Mouse (Mus musculus) midbrain, embryonic 10.5 days (tissue): ENCODE results near the gene Tmem206. TPM values are rescaled to one million over a fixed set of nuclear protein-coding genes. Genes with fewer than 3 reads are reported as not detected.

Source experiments
- DNase-seq: peaks from one replicate; pipeline ENCODE4 v3.0.0-alpha.2; 2017; ENCODE audit warnings: low spot score
- H3K27ac ChIP-seq: fragments of 300-500 bp; sonication (generic); replicated peaks from 2 replicates; pipeline ENCODE4 v1.5.1; 2016; ENCODE audit warnings: mild to moderate bottlenecking
- H3K27me3 ChIP-seq: fragments of 300-500 bp; sonication (generic); 2 replicates; pipeline ENCODE4 v1.6.1; 2016; ENCODE audit warnings: low read depth, mild to moderate bottlenecking; ENCODE audit not compliant: poor library complexity, severe bottlenecking
- H3K36me3 ChIP-seq: fragments of 300-500 bp; sonication (generic); 2 replicates; pipeline ENCODE4 v1.6.1; 2016; ENCODE audit warnings: mild to moderate bottlenecking, moderate library complexity
- H3K4me1 ChIP-seq: fragments of 300-500 bp; sonication (generic); 2 replicates; pipeline ENCODE4 v1.6.1; 2016
- H3K4me3 ChIP-seq: fragments of 300-500 bp; sonication (generic); 2 replicates; pipeline ENCODE4 v1.5.1; 2016; ENCODE audit warnings: mild to moderate bottlenecking, moderate library complexity
- H3K9me3 ChIP-seq: fragments of 300-500 bp; sonication (generic); replicated peaks from 2 replicates; pipeline ENCODE4 v1.6.1; 2016; ENCODE audit warnings: mild to moderate bottlenecking
- WGBS: fragments of 180-500 bp; shearing (Covaris S2); methylation state at CpG from one replicate; pipeline ENCODE4 v1.1.7; 2016; 5-methylcytosine and 5-hydroxymethylcytosine counted together
- polyA plus RNA-seq: library from polyadenylated mRNA; unstranded; fragments of >200 nt; fragmentation: Nextera tagmentation; extraction: Ambion mirVana; gene quantifications from 2 replicates; pipeline ENCODE4 v1.2.1, GENCODE M21; 2016

Tmem206 gene
- polyA plus RNA-seq, 1 experiment from 2014 or later, result 32.3 TPM

DNA sequence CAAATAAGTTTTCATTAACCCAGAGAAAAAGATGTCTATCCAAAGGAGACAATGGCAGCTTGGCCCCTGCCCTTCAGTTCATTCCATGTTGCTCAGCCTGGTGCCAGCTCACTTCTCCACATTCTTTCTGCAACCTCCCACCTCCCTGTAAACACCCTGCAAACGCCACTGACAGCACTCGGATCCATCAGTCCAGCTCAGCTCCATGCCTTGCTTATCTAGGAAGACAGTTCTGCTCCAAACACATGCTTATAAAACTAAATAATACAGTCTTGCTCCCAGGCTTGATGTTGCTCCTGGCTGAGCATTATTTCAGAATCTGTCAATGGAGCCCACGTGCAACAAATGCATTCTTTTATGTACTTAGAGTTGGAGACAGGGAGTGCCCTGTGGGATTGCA lies 29.9 kb upstream of the Tmem206 start:
- Histone ChIP-seq H3K27me3 (no peaks in the 10 kb centered on the region), H3K4me3 (no peak overlapping the region), H3K27ac (no peak overlapping the region), H3K4me1 (no peaks in the 10 kb centered on the region), H3K36me3 (no peaks in the 10 kb centered on the region), H3K9me3 (no peaks in the 10 kb centered on the region)
- DNase-seq, result no peak
- 59% methylated on average over 3 of the region's 3 CpGs for WGBS

DNA sequence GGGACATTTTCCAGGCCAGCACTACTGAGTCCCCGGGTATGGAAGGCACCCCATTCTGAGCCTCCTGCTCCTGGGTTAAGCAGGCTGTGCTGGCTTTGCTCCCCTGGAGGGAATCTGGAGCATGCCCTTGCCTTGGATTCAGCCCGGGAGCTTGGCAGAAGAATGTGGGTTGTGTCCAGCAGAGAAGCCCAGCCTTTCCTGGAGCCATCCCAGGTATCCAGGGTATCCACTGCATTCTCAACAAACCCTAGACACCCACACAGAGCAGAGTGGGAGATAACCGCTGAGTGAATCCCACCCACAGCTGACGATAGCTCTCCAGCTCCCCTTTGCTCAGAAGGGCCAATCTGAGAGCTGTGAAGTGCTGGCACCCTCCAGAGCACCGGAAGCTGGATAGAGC lies 29.3 kb upstream of the Tmem206 start:
- Histone ChIP-seq H3K36me3 (no peaks in the 10 kb centered on the region), H3K27ac (no peak overlapping the region), H3K27me3 (no peaks in the 10 kb centered on the region), H3K4me1 (0 out of 2 replicates have a peak, but pooled peaks cover under 1% of the 10 kb centered on the region), H3K4me3 (no peak overlapping the region), H3K9me3 (no peaks in the 10 kb centered on the region)
- no peak for DNase-seq
- 77% methylated on average over 5 of the region's 5 CpGs for WGBS

DNA sequence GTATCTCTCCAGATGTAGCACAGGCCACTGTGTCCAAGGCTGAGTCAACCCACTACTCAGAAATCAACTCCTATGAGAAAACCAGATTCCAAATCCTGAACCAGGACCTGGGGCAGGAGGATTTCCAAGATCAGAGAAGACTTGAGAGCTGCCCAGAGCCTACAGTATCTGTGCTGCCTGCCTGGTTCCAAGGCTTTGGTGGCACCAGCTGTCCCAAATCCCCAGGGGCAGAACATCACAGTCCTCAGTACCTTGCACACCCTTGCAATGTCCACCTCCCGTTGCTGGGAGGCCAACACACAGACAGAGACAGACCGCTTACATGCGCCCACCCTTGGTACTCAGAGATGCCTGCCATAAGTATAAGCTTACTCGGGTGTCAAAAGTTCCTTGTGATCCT lies 27.4 kb upstream of the Tmem206 start:
- Histone ChIP-seq H3K36me3 (no peaks in the 10 kb centered on the region), H3K27me3 (no peaks in the 10 kb centered on the region), H3K9me3 (no peaks in the 10 kb centered on the region), H3K4me3 (no peak overlapping the region), H3K4me1 (peaks cover 6% of the 10 kb centered on the region), H3K27ac (no peak overlapping the region)
- no peak for DNase-seq
- 91% methylated on average over 4 of the region's 4 CpGs for WGBS

DNA sequence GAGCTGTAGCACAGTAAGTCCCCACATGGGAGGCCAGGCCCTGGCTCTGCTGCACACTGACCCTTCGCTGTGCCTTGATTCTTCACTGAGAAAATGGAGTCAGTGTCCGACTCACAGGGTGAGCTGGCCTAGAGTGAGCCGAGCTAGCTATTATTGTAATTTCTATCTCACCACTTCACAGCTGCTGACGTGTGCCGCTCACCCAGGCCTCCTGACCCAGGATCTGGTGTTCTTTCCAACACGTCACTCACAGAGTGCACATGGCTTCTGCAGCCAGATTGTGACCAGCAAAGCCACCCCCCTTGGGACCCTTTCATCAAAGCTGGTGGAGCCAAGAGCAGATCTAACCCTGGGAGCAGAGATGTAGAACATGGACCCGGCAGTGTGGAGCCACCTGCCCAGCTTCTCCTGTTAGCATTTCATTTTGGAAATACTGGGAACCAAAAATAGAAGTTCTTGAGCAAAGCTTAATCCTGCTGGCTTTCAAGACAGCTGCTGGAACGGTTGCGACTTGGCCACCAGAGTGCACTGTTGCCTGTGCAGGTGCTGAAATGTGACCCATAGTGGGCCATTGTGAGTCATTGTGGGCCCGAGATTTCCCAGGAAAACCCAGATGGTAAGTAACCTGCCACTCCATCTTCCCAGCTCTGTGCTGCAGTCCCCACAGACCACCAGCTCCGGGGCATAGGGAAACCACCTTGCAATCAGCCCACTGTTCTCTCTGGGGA lies 26.3 kb upstream of the Tmem206 start:
- H3K36me3 ChIP-seq, result no peaks in the 10 kb centered on the region
- H3K4me3 ChIP-seq, result no peak overlapping the region
- H3K27ac ChIP-seq, result no peak overlapping the region
- no peaks in the 10 kb centered on the region for H3K27me3 ChIP-seq
- H3K4me1 ChIP-seq, result peaks cover 6% of the 10 kb centered on the region
- peak; percentile 33 for DNase-seq
- WGBS, result 59% methylated on average over 11 of the region's 11 CpGs
- H3K9me3 ChIP-seq, result no peaks in the 10 kb centered on the region

DNA sequence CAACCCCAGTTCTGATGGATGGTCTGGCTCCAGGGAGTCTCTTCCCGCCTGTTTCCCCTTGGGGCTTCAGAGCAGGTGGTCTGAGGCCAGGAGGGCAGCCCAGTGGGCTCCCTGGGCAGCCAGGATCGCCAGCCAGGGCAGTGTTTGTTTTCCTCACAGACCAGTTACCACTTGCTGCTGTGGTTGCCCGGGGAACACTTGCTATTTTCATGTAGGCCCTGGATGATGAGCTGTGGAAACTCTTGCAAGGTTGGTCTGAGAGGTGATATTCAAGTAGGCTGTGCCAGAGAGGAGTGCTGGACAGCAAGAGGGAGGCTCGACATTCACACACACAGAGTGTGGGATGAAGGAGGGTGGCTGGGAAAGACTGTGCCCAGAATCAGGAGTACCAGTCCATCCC lies 23.8 kb upstream of the Tmem206 start:
- Histone ChIP-seq H3K27me3 (no peaks in the 10 kb centered on the region), H3K36me3 (0 out of 2 replicates have a peak, but pooled peaks cover 5% of the 10 kb centered on the region), H3K9me3 (no peaks in the 10 kb centered on the region), H3K27ac (no peak overlapping the region), H3K4me1 (peaks cover 6% of the 10 kb centered on the region), H3K4me3 (no peak overlapping the region)
- DNase-seq, result no peak
- WGBS, result 26% methylated on average over 4 of the region's 4 CpGs

DNA sequence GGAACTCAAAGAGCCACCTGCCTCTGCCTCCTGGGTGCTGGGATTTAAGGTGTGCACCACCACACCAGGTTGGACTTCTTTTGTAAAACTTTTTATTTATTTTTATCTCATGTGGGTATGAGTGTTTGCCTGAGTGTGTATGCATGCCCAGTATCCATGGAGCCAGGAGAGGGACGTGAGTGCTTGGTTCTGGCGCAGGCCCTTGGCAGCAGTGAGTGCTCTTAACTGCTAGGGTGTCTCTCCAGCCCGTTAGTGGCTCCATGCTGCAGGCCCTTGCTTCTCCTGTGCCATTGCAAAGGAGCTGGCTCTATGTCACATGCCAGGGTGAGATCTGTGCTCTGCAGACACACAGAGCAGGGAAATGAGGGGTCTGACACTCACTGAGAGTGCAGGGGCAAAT lies 22.0 kb upstream of the Tmem206 start:
- Histone ChIP-seq H3K27ac (no peak overlapping the region), H3K9me3 (no peaks in the 10 kb centered on the region), H3K4me3 (no peak overlapping the region), H3K36me3 (peaks cover 15% of the 10 kb centered on the region; the same call in 1 of the 2 replicates), H3K27me3 (no peaks in the 10 kb centered on the region), H3K4me1 (peaks cover 6% of the 10 kb centered on the region)
- DNase-seq, result no peak
- WGBS, result 79% methylated on average over 3 of the region's 3 CpGs

DNA sequence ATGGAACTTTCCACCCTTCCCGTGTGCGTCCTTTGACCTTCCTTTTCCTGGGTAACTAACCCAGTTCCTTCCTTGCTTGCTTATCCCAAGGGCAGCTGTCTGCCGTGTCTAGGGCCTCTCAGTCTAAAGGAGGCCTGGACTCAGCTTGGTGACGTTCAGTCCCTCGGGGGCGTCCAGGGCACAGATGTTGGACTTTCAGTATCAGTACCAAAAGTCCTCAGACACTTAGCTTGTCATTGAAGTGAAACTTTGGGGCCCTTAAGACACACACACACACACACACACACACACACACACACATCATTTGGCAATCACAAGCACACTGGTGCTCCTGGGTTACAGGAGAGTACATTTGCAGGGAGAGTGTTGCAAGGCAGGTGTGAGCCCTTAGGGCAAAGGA lies 21.5 kb upstream of the Tmem206 start:
- Histone ChIP-seq H3K27me3 (no peaks in the 10 kb centered on the region), H3K36me3 (peaks cover 15% of the 10 kb centered on the region; the same call in 1 of the 2 replicates), H3K27ac (no peak overlapping the region), H3K9me3 (no peaks in the 10 kb centered on the region), H3K4me3 (no peak overlapping the region), H3K4me1 (peaks cover 6% of the 10 kb centered on the region)
- no peak for DNase-seq
- WGBS, result 78% methylated on average over 6 of the region's 6 CpGs

DNA sequence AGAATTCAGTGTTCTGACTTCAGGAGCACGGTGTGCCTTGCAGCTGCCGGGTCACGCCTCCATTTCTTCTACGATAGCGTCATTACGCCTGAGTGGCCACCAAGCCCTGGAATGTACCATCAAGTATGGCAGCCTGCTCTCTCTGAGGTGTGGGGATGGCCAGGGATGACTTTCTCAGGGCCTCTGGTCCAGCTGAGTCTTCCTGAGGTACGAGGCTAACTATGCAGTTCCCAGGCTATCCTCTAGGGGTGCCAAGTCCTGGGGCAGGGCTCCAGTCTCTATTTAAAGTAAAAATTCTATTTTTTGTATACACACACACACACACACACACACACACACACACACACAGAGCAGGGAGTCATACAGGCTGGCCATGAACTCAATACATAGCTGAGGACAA lies 20.1 kb upstream of the Tmem206 start:
- Histone ChIP-seq H3K9me3 (no peaks in the 10 kb centered on the region), H3K27ac (no peak overlapping the region), H3K36me3 (peaks cover 15% of the 10 kb centered on the region; the same call in 1 of the 2 replicates), H3K27me3 (no peaks in the 10 kb centered on the region), H3K4me1 (peaks cover 6% of the 10 kb centered on the region), H3K4me3 (no peak overlapping the region)
- WGBS, result 68% methylated on average over 7 of the region's 7 CpGs
- DNase-seq, result peak; percentile 38

DNA sequence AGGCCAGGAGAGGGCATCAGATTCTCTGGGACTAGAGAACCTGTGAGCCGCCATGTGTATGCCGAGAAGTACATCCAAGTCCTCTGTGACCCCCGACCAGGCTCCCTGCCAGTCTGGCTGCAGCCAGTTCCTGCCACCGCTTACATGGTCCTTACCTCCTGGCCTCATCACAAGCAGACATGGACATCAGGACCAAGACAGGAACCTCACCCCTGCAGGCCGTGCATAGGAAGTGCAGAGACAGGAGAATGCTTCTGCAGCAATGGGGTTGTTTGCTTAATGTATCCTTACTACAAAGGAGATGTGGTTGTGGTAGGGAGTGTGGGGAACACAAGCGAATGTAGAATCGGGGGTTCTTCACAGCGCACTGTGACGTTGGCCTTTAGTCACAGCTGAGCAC lies 19.4 kb upstream of the Tmem206 start:
- Histone ChIP-seq H3K36me3 (peaks cover 15% of the 10 kb centered on the region; the same call in 1 of the 2 replicates), H3K27me3 (no peaks in the 10 kb centered on the region), H3K9me3 (no peaks in the 10 kb centered on the region), H3K27ac (no peak overlapping the region), H3K4me1 (peaks cover 6% of the 10 kb centered on the region), H3K4me3 (no peak overlapping the region)
- 91% methylated on average over 9 of the region's 9 CpGs for WGBS
- no peak for DNase-seq

DNA sequence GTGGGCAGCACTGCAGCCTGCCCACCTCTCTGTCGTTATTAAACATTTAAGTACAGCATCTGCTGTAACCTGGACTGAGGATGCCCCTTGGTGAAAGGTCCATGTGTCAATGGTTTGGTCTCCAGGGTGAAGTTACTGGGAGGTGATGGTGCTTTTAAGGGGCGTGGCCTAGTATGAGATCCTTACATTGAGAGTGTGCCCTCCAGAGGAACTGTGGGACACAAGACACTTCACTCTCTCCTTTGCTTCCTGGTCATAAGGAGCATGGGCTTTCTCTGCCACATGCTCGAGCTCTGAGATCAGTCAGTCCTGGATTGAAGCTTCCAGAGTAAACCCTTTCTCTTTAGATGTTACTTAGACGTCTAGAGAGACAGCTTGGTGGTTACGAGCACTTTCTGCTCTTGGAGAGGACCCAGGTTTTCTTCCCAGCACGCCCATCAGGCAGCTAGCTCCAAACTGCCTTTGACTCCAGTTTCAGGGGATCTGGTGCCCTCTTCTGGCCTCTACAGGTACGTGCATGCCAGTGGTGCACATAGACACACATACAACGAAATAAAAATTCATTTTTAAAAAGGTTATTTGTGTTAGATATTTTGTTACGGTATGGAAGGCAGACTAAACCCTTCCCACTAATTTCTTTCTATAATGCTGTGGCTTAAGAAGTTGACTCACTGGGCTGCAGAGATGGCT lies 17.8 kb upstream of the Tmem206 start:
- DNase-seq, result no peak
- peaks cover 4% of the 10 kb centered on the region; the same call in 1 of the 2 replicates for H3K4me1 ChIP-seq
- H3K9me3 ChIP-seq, result no peaks in the 10 kb centered on the region
- no peaks in the 10 kb centered on the region for H3K27me3 ChIP-seq
- H3K27ac ChIP-seq, result no peak overlapping the region
- H3K4me3 ChIP-seq, result no peak overlapping the region
- WGBS, result 82% methylated on average over 9 of the region's 9 CpGs
- H3K36me3 ChIP-seq, result peaks cover 15% of the 10 kb centered on the region; the same call in 1 of the 2 replicates

DNA sequence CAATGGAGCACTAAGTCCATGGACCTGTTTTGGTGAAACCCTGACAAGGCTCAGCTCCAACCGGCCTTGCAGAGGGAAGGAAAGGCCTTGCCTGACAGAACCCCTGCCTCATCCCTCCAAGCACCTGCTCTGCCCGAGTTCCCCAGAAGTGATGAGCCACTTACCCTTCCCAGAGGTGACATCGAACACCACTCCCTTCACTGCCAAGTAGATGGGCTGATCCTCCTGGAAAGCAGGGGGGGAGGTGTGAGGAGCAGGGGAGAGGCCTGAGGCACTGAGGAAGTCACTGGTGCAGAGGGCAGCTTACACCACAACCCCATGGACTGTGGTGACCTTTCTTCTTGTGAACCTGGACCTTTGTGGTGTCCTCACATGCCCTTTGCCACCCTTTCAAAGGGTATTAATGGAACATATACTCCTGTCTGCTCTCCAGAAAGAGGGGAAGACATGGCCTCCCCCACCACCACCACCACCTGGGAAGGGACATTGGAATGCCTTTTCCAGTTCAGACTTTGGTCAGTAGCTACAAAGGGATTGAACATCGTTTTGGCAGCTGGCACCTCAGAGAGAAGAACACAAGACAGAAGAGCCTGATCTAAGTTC lies 14.3 kb upstream of the Tmem206 start:
- H3K27me3 ChIP-seq, result no peaks in the 10 kb centered on the region
- H3K4me1 ChIP-seq, result peaks cover 6% of the 10 kb centered on the region; the same call in 1 of the 2 replicates
- no peaks in the 10 kb centered on the region for H3K9me3 ChIP-seq
- H3K4me3 ChIP-seq, result no peak overlapping the region
- H3K36me3 ChIP-seq, result peaks cover 12% of the 10 kb centered on the region; the same call in 1 of the 2 replicates
- no peak for DNase-seq
- WGBS, result 79% methylated on average over 4 of the region's 4 CpGs
- no peak overlapping the region for H3K27ac ChIP-seq

DNA sequence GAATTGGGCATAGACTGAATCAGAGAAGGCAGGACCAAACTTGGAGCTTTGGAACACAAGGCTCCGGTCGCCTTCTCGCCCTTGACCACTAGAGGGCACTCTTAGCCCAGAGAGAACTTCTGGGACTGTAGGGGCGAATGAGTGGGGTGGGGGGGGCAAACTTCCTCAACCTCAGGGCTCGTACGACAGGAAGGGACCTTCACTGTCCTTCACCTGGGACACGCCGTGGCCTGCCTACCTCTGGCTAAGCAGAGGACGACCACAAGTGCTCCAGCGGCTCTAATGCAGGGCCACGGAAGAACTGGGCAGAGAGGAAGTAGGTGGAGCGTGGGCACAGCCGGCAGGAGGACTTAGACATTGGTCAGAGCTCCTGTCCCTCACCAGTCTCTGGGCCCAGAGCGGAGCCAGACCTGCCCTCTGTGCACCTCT lies 13.2 kb upstream of the Tmem206 start:
- peak overlapping the region; percentile 81 for H3K27ac ChIP-seq

More for the DNA sequence above, 13.2 kb upstream of the Tmem206 start:
- Histone ChIP-seq H3K9me3 (no peaks in the 10 kb centered on the region), H3K4me1 (peaks cover 12% of the 10 kb centered on the region), H3K4me3 (peak overlapping the region; percentile 65), H3K27me3 (no peaks in the 10 kb centered on the region), H3K36me3 (peaks cover 9% of the 10 kb centered on the region; the same call in 1 of the 2 replicates)
- DNase-seq, result peak; percentile 83
- WGBS, result 1% methylated on average over 14 of the region's 14 CpGs
